ENCODE assay signal across 8 mouse cellular contexts in the genomic region with DNA sequence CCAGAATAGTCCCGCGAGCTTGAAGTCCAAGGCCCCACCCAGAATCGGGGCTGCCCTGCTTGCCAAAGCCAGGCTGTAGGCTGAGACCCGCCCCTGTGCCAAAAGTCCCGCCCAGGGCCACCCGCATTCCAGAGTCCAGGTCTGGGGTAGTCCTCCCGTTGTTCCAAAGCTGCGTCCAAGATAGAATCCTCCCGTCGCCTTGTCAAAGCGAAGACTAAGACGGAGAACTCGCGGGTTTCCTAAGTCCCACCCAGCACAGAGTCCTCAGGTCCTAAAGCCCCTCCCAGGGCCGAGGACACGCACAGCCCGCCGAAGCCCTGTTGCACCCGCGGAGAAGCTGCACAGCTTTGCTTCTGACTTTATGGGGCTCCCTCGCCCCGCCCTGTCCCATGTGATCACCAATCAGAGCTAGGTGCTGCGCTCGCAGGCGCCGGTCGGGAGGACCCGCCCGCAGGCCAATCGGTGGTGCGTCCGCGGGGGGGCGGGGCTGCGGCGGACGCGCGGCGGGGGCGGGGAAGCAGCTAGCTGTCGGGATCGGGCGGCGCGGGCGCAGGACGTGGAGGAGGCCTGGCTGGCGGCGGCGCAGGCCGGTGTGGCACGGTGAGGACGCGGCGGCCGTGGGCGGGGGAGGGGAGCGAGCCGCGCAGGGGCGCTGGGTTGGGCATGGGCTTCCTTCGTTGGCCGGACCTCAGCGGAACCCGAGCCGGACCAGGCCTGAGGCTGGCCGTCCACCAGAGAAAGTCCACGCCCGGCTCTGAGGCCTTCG. TPM values are rescaled to one million over a fixed set of nuclear protein-coding genes. Genes with fewer than 3 reads are reported as not detected.
DNase-seq lines count a peak whose midpoint lies in the region; ATAC-seq and TF ChIP-seq lines count a peak whose summit lies in the region.

A gene (plus strand): TSS at position 495 of the 766 bp plus-strand sequence.

- peak within 1 kb of the TSS; percentile 8; the same call in 1 of the 2 replicates for H3K27ac ChIP-seq in forebrain, embryonic 16.5 days (ENCODE audit: low read length)
- H3K27ac ChIP-seq in layer of hippocampus, adult 2 months: peak within 1 kb of the TSS; percentile 83
- peak within 1 kb of the TSS; percentile 79 for H3K27ac ChIP-seq in lung, embryonic 14.5 days (ENCODE audit: low read depth)
- no peak within 1 kb of the TSS for H3K27ac ChIP-seq in olfactory bulb, adult 2 months (ENCODE audit: insufficient read depth, low read depth, low read length)
- no peak within 1 kb of the TSS for H3K27ac ChIP-seq in thymus, adult 2 months (ENCODE audit: control insufficient read depth, insufficient read depth, low read length)

- peaks cover 39% of the 10 kb centered on the region for H3K36me3 ChIP-seq in G1E (replicated peaks)
- peaks cover 2% of the 10 kb centered on the region for H3K36me3 ChIP-seq in forebrain, embryonic 16.5 days (ENCODE audit: control insufficient read depth, insufficient read depth)
- peaks cover 25% of the 10 kb centered on the region for H3K36me3 ChIP-seq in lung, embryonic 14.5 days (ENCODE audit: insufficient read depth)
- H3K36me3 ChIP-seq in thymus, adult 2 months (ENCODE audit: control insufficient read depth, insufficient read depth, low read length): peaks cover 4% of the 10 kb centered on the region; the same call in 1 of the 2 replicates

- H3K4me3 ChIP-seq in G1E (ENCODE audit: low read depth, low read length): peak within 1 kb of the TSS; percentile 85
- H3K4me3 ChIP-seq in forebrain, embryonic 16.5 days (replicated peaks; ENCODE audit: low read length): peak within 1 kb of the TSS; percentile 64
- H3K4me3 ChIP-seq in layer of hippocampus, adult 2 months: peak within 1 kb of the TSS; percentile 88
- H3K4me3 ChIP-seq in lung, embryonic 14.5 days (ENCODE audit: low read depth, low read length): peak within 1 kb of the TSS; percentile 63
- H3K4me3 ChIP-seq in olfactory bulb, adult 2 months (ENCODE audit: insufficient read depth, low read depth, low read length): peak within 1 kb of the TSS; percentile 72
- peak within 1 kb of the TSS; percentile 51 for H3K4me3 ChIP-seq in thymus, adult 2 months (ENCODE audit: control insufficient read depth, insufficient read depth, low read length)

- H3K27me3 ChIP-seq in G1E (ENCODE audit: insufficient read depth, low read length): no peaks in the 10 kb centered on the region
- no peaks in the 10 kb centered on the region for H3K27me3 ChIP-seq in forebrain, embryonic 16.5 days (replicated peaks; ENCODE audit: control insufficient read depth, insufficient read depth, low read length)
- no peaks in the 10 kb centered on the region for H3K27me3 ChIP-seq in lung, embryonic 14.5 days (ENCODE audit: insufficient read depth, low read length)
- H3K27me3 ChIP-seq in thymus, adult 2 months (ENCODE audit: control insufficient read depth, insufficient read depth, low read length): no peaks in the 10 kb centered on the region

- H3K9ac ChIP-seq in forebrain, embryonic 16.5 days (replicated peaks; ENCODE audit: low read depth, low read length): peak within 1 kb of the TSS; percentile 70
- peak within 1 kb of the TSS; percentile 68 for H3K9ac ChIP-seq in lung, embryonic 14.5 days

- peak; percentile 96 for ATAC-seq in G1E (ENCODE audit: extremely low read depth, insufficient number of reproducible peaks, low FRiP score, poor library complexity, severe bottlenecking)
- peak; percentile 98 for ATAC-seq in forebrain, embryonic 16.5 days
- peak; percentile 99 for ATAC-seq in lung, embryonic 14.5 days (ENCODE audit: insufficient read depth)

- DNase-seq in G1E (ENCODE audit: low spot score): peak; percentile 100
- DNase-seq in cerebellum, adult 18-20 months: peak; percentile 95
- peak; percentile 92 to 94 for DNase-seq in heart, postnatal 36 days
- peak; percentile 88 to 93 for DNase-seq in layer of hippocampus, adult 2 months (ENCODE audit: low spot score in 2 of 2)
- peak; percentile 97 for DNase-seq in lung, embryonic 14.5 days
- peak; percentile 94 for DNase-seq in thymus, adult 2 months

- peak within 1 kb of the TSS; percentile 73 for H3K4me2 ChIP-seq in forebrain, embryonic 16.5 days (ENCODE audit: low read length)
- H3K4me2 ChIP-seq in lung, embryonic 14.5 days: peak within 1 kb of the TSS; percentile 67

- intact Hi-C loops in heart, postnatal 36 days (cut with DNase I): loop anchor here (5.0 to 10.0 kb wide), 4 partner anchors 121 to 293 kb away; a partner anchor contains a TSS

- peaks cover 46% of the 10 kb centered on the region for H3K4me1 ChIP-seq in G1E (ENCODE audit: insufficient read depth, low read depth, low read length)
- H3K4me1 ChIP-seq in forebrain, embryonic 16.5 days (replicated peaks; ENCODE audit: control insufficient read depth, insufficient read depth, low read length): peaks cover 16% of the 10 kb centered on the region
- 0 out of 2 replicates have a peak, but pooled peaks cover 2% of the 10 kb centered on the region for H3K4me1 ChIP-seq in lung, embryonic 14.5 days (ENCODE audit: insufficient read depth)
- H3K4me1 ChIP-seq in olfactory bulb, adult 2 months (ENCODE audit: control insufficient read depth, insufficient read depth, low read length): peaks cover 6% of the 10 kb centered on the region
- H3K4me1 ChIP-seq in thymus, adult 2 months (replicated peaks; ENCODE audit: control insufficient read depth, insufficient read depth, low read length): peaks cover 12% of the 10 kb centered on the region

- no peaks in the 10 kb centered on the region for H3K9me3 ChIP-seq in G1E (replicated peaks)
- H3K9me3 ChIP-seq in forebrain, embryonic 16.5 days (ENCODE audit: control insufficient read depth, low read length): no peaks in the 10 kb centered on the region
- H3K9me3 ChIP-seq in lung, embryonic 14.5 days (ENCODE audit: low read depth, low read length): no peaks in the 10 kb centered on the region

- WGBS in forebrain, embryonic 16.5 days: 1% methylated on average over 69 of the region's 71 CpGs
- under 1% methylated on average over 63 of the region's 71 CpGs for WGBS in lung, embryonic 14.5 days
- 1% methylated on average over 70 of the region's 71 CpGs for WGBS in olfactory bulb, adult 2 months
- WGBS in thymus, adult 2 months: under 1% methylated on average over 68 of the region's 71 CpGs

- no peak for TF ChIP-seq CTCF in G1E (IDR thresholded peaks at IDR 0.05; ENCODE audit: low read depth, low read length)
- TF ChIP-seq CTCF in layer of hippocampus, adult 2 months (conservative IDR thresholded peaks at IDR 0.05): no peak
- TF ChIP-seq CTCF in lung, embryonic 14.5 days (IDR thresholded peaks at IDR 0.05; ENCODE audit: low read depth): no peak
- TF ChIP-seq CTCF in olfactory bulb, adult 2 months (IDR thresholded peaks at IDR 0.05; ENCODE audit: insufficient read depth, low read depth, low read length): no peak
- 0 out of 2 replicates have a peak, but pooled peaks have one; percentile 46 for TF ChIP-seq CTCF in thymus, adult 2 months (IDR thresholded peaks at IDR 0.05; ENCODE audit: borderline replicate concordance, control insufficient read depth, extremely low read depth, insufficient read depth, low read length, poor library complexity)

- TF ChIP-seq POLR2A in olfactory bulb, adult 2 months (IDR thresholded peaks at IDR 0.05; ENCODE audit: insufficient read depth, low read depth, low read length): no peak
- TF ChIP-seq POLR2A in thymus, adult 2 months (IDR thresholded peaks at IDR 0.05; ENCODE audit: control insufficient read depth, extremely low read depth, insufficient read depth, low read length, poor library complexity): peak; percentile 43

RNA-seq across cellular contexts. Expression of the gene that starts here (rescaled TPM):
- total RNA-seq in G1E (2014; fragmentation: Nextera tagmentation): 25.9 and 28.1 TPM in 2 replicates
- total RNA-seq in G1E (2017): 4.9 and 5.4 TPM in 2 replicates
- polyA plus RNA-seq in G1E (2012): 1.2 and 1.6 TPM in 2 replicates
- polyA plus RNA-seq in forebrain, embryonic 16.5 days (2015; fragmentation: Nextera tagmentation; extraction: Ambion mirVana): 3.9 TPM in 2 replicates
- 10 to 100 TPM; 19.5 to 20.2 TPM for total RNA-seq in heart, postnatal 36 days (2021)
- 10 to 100 TPM; 12.0 to 12.6 TPM for total RNA-seq in layer of hippocampus, adult 2 months (2021)
- polyA plus RNA-seq in lung, embryonic 14.5 days (2014; fragmentation: Nextera tagmentation; extraction: Ambion mirVana): 6.8 TPM in 2 replicates
- not detected in 2 replicates for polyA plus RNA-seq in olfactory bulb, adult 2 months (2012; ENCODE audit: insufficient read depth, insufficient read length, low replicate concordance, missing spikeins)
- polyA plus RNA-seq in thymus, adult 2 months (2012; rRNA removed): 1.7 and 2.1 TPM in 2 replicates

Comparison
In these comparisons a context has a peak if more than half of its experiments do, and no peak if none do; other contexts are left out.
1. H3K27ac ChIP-seq: peak in forebrain, embryonic 16.5 days (single experiment), layer of hippocampus, adult 2 months (single experiment) and lung, embryonic 14.5 days (single experiment); none in olfactory bulb, adult 2 months (single experiment) and thymus, adult 2 months (single experiment).
2. Peak in every context shown above with its lines, with median percentiles within 50 percentile points of each other: ATAC-seq, DNase-seq and H3K4me3 ChIP-seq.